Mouse (Mus musculus): Measurements from ENCODE around the gene Lmx1b.

DNA sequence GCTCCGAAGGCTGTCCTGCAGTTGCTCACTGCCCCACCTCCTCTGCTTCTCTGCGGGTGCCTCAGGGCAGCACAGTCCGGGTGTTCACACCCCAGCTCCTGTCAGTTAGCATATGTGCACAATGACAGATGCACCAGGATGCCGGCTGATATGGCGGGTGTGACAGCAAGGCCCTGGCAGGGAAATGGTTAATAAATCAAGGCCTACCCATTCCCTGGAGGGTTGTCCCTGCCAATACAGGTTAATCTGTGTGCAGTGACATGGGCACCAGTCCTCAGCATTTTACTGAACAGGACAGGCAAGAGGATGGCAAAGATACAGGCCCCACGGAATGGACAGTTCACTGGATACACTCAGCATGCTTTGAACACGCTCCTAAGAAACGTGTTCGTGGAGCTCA is 51.0 kb downstream of the Lmx1b start:
- TF ChIP-seq POLR2A (IDR thresholded peaks at IDR 0.05; ENCODE audit: borderline replicate concordance, extremely low read depth, insufficient read depth, insufficient read length, poor library complexity, severe bottlenecking), result no peak
- TF ChIP-seq CTCF (IDR thresholded peaks at IDR 0.05; ENCODE audit: borderline replicate concordance, extremely low read depth, insufficient read depth, insufficient read length), result no peak
